In genomic region chr7:30163113-30163512, GRCm38 (mm10) we compare ENCODE assay signal across 22 mouse cellular contexts. TPM values are rescaled to one million over a fixed set of nuclear protein-coding genes. Genes with fewer than 3 reads are reported as not detected.
A peak's percentile ranks its signal among the peaks of the same experiment; 100 is the strongest.
DNase-seq lines count a peak whose midpoint lies in the region; ATAC-seq and TF ChIP-seq lines count a peak whose summit lies in the region.
"Had no signal": no experiment of that assay in that cellular context is flagged by ENCODE, and none has a peak within 500 bp of the region (broad histone marks: within the 10 kb centered on the region; RNA-seq: fewer than 3 reads in every experiment).

No protein-coding gene starts in this region.

- ATAC-seq in heart, postnatal 0 days (ENCODE audit: insufficient read depth, low read depth): no peak
- ATAC-seq: forebrain, embryonic 13.5 days; forebrain, postnatal 0 days; hindbrain, embryonic 16.5 days had no signal

- no peak overlapping the region for H3K9ac ChIP-seq in heart, postnatal 0 days (replicated peaks; ENCODE audit: low read depth, low read length)
- no peak overlapping the region for H3K9ac ChIP-seq in ES-Bruce4 (ENCODE audit: low read depth, poor library complexity, severe bottlenecking)
- H3K9ac ChIP-seq: forebrain, embryonic 13.5 days; forebrain, postnatal 0 days; heart, embryonic 15.5 days; hindbrain, embryonic 12.5 days had no signal

- TF ChIP-seq EP300 in heart, postnatal 0 days (IDR thresholded peaks at IDR 0.05; ENCODE audit: low read depth): no peak
- TF ChIP-seq EP300 in ES-Bruce4 (IDR thresholded peaks at IDR 0.05; ENCODE audit: insufficient read depth, low read depth, low read length): no peak

- no peak for DNase-seq in heart, postnatal 0 days (ENCODE audit: low spot score)
- DNase-seq in heart, postnatal 25 days (ENCODE audit: low spot score): no peak
- no peak for DNase-seq in left cerebral cortex, adult 2 months (ENCODE audit: extremely low spot score in 1 of 2, low spot score in 2 of 2)
- no peak for DNase-seq in left cerebral cortex, postnatal 4 days
- peak; percentile 24 for DNase-seq in brain, adult 2 months (ENCODE audit: low read depth, low spot score)
- DNase-seq in kidney, postnatal 14 days: no peak
- DNase-seq in right cerebral cortex, postnatal 36 days (ENCODE audit: low spot score in 2 of 2): no peak
- DNase-seq: adrenal gland, postnatal 10 days; cerebellum, adult 11-12 months; cerebellum, adult 9-10 months; cerebellum, postnatal 25 days; forebrain, postnatal 0 days; gastrocnemius, postnatal 14 days; heart, adult 2 months; heart, postnatal 36 days had no signal

- TF ChIP-seq POLR2A in ES-Bruce4 (IDR thresholded peaks at IDR 0.05; ENCODE audit: insufficient read depth, low read length): no peak

- H3K27ac ChIP-seq in heart, postnatal 0 days (ENCODE audit: low read depth): no peak overlapping the region
- H3K27ac ChIP-seq in left cerebral cortex, adult 2 months: no peak overlapping the region
- no peak overlapping the region for H3K27ac ChIP-seq in ES-Bruce4 (ENCODE audit: insufficient read depth, low read length)
- H3K27ac ChIP-seq: embryonic facial prominence, embryonic 10.5 days; forebrain, embryonic 13.5 days; heart, adult 2 months; heart, embryonic 15.5 days; hindbrain, embryonic 12.5 days had no signal

- H3K4me1 ChIP-seq in heart, postnatal 0 days (ENCODE audit: control insufficient read depth, insufficient read depth): peaks cover 8% of the 10 kb centered on the region; the same call in 1 of the 2 replicates
- no peaks in the 10 kb centered on the region for H3K4me1 ChIP-seq in ES-Bruce4 (ENCODE audit: control insufficient read depth, insufficient read depth, low read length)

- H3K4me3 ChIP-seq in heart, postnatal 0 days (ENCODE audit: low read depth, low read length): no peak overlapping the region
- no peak overlapping the region for H3K4me3 ChIP-seq in left cerebral cortex, adult 2 months
- no peak overlapping the region for H3K4me3 ChIP-seq in ES-Bruce4 (ENCODE audit: low read depth, low read length)
- H3K4me3 ChIP-seq: embryonic facial prominence, embryonic 10.5 days; forebrain, embryonic 13.5 days; heart, adult 2 months; heart, embryonic 15.5 days; hindbrain, embryonic 12.5 days had no signal

- TF ChIP-seq CTCF in heart, postnatal 0 days (IDR thresholded peaks at IDR 0.05; ENCODE audit: low read depth): 0 out of 2 replicates have a peak, but pooled peaks have one; percentile 3
- TF ChIP-seq CTCF in left cerebral cortex, adult 2 months (IDR thresholded peaks at IDR 0.05): peak; percentile 39
- peak; percentile 51 for TF ChIP-seq CTCF in ES-Bruce4 (IDR thresholded peaks at IDR 0.05; ENCODE audit: low read depth, low read length)

- WGBS in heart, postnatal 0 days: 89% methylated on average over 5 of the region's 5 CpGs

- H3K27me3 ChIP-seq in heart, postnatal 0 days (ENCODE audit: control insufficient read depth, insufficient read depth, low read length): no peaks in the 10 kb centered on the region
- no peaks in the 10 kb centered on the region for H3K27me3 ChIP-seq in ES-Bruce4 (ENCODE audit: control insufficient read depth, insufficient read depth, low read length, poor library complexity, severe bottlenecking)
- H3K27me3 ChIP-seq: forebrain, embryonic 13.5 days; heart, embryonic 15.5 days; hindbrain, embryonic 12.5 days had no signal

- intact Hi-C loops in heart, postnatal 25 days (cut with DNase I): no loop called here
- intact Hi-C loops in left cerebral cortex, adult 2 months (cut with DNase I): no loop called here
- intact Hi-C loops in left cerebral cortex, postnatal 4 days (cut with DNase I): loop anchor here (2.0 kb wide), 1 partner anchor 38 kb away; no protein-coding TSS in a partner anchor

- no peak overlapping the region for H3K4me2 ChIP-seq in heart, postnatal 0 days (ENCODE audit: low read depth, low read length)
- H3K4me2 ChIP-seq: forebrain, embryonic 13.5 days; heart, embryonic 11.5 days; heart, embryonic 15.5 days; hindbrain, embryonic 12.5 days had no signal

- H3K9me3 ChIP-seq in heart, postnatal 0 days (replicated peaks; ENCODE audit: control insufficient read depth, low read length): peaks cover 37% of the 10 kb centered on the region
- peaks cover 16% of the 10 kb centered on the region for H3K9me3 ChIP-seq in ES-Bruce4 (replicated peaks; ENCODE audit: control insufficient read depth, insufficient read depth, low read length, poor library complexity, severe bottlenecking)

- peaks cover 55% of the 10 kb centered on the region for H3K36me3 ChIP-seq in heart, postnatal 0 days (replicated peaks; ENCODE audit: control insufficient read depth, insufficient read depth, low read length)
- peaks cover 37% of the 10 kb centered on the region for H3K36me3 ChIP-seq in ES-Bruce4 (ENCODE audit: control insufficient read depth, insufficient read depth, low read length, poor library complexity, severe bottlenecking)

RNA-seq across cellular contexts. Expression of gene Zfp146, which starts 6.4 kb away (rescaled TPM):
- total RNA-seq in heart, postnatal 0 days (2014; rRNA removed; ENCODE audit: low replicate concordance): 18.6 and 29.7 TPM in 2 replicates
- polyA plus RNA-seq in heart, postnatal 0 days (2015; fragmentation: Nextera tagmentation; extraction: Ambion mirVana): 4.4 and 5.7 TPM in 2 replicates
- total RNA-seq in heart, postnatal 25 days (2021): 10 to 100 TPM; 27.7 to 31.0 TPM
- total RNA-seq in left cerebral cortex, adult 2 months (2021): 10 to 100 TPM; 47.3 to 49.9 TPM
- total RNA-seq in left cerebral cortex, postnatal 4 days (2021): 10 to 100 TPM; 66.8 to 68.1 TPM
- polyA plus RNA-seq in ES-Bruce4 (2011; ENCODE audit: insufficient read depth, insufficient read length, low read depth, missing spikeins): 44.4 and 46.2 TPM in 2 replicates

RNA-seq across cellular contexts. Expression of gene Cox7a1, which starts 20.8 kb away (rescaled TPM):
- 516 and 816 TPM in 2 replicates for total RNA-seq in heart, postnatal 0 days (2014; rRNA removed; ENCODE audit: low replicate concordance)
- 1,339 and 1,426 TPM in 2 replicates for polyA plus RNA-seq in heart, postnatal 0 days (2015; fragmentation: Nextera tagmentation; extraction: Ambion mirVana)
- 1,000 to 10,000 TPM; 2,700 to 2,749 TPM for total RNA-seq in heart, postnatal 25 days (2021)
- 1 to 10 TPM; 2.9 to 7.2 TPM for total RNA-seq in left cerebral cortex, adult 2 months (2021)
- 1 to 10 TPM; 1.5 to 2.0 TPM for total RNA-seq in left cerebral cortex, postnatal 4 days (2021)
- 21.7 and 21.8 TPM in 2 replicates for polyA plus RNA-seq in ES-Bruce4 (2011; ENCODE audit: insufficient read depth, insufficient read length, low read depth, missing spikeins)

RNA-seq across cellular contexts. Expression of gene Capns1, which starts 35.5 kb away (rescaled TPM):
- total RNA-seq in heart, postnatal 0 days (2014; rRNA removed; ENCODE audit: low replicate concordance): 356 and 427 TPM in 2 replicates
- polyA plus RNA-seq in heart, postnatal 0 days (2015; fragmentation: Nextera tagmentation; extraction: Ambion mirVana): 84.4 and 88.5 TPM in 2 replicates
- total RNA-seq in heart, postnatal 25 days (2021): 100 to 1,000 TPM; 270 to 283 TPM
- 100 to 1,000 TPM; 173 to 175 TPM for total RNA-seq in left cerebral cortex, adult 2 months (2021)
- 100 to 1,000 TPM; 193 to 198 TPM for total RNA-seq in left cerebral cortex, postnatal 4 days (2021)
- 359 and 396 TPM in 2 replicates for polyA plus RNA-seq in ES-Bruce4 (2011; ENCODE audit: insufficient read depth, insufficient read length, low read depth, missing spikeins)

RNA-seq across cellular contexts. Expression of gene Zfp382, which starts 41.4 kb away (rescaled TPM):
- 2.6 and 4.5 TPM in 2 replicates for total RNA-seq in heart, postnatal 0 days (2014; rRNA removed; ENCODE audit: low replicate concordance)
- polyA plus RNA-seq in heart, postnatal 0 days (2015; fragmentation: Nextera tagmentation; extraction: Ambion mirVana): 3.8 and 4.6 TPM in 2 replicates
- 1 to 10 TPM; 2.7 to 2.9 TPM for total RNA-seq in heart, postnatal 25 days (2021)
- 10 to 100 TPM; 34.3 to 37.8 TPM for total RNA-seq in left cerebral cortex, adult 2 months (2021)
- 10 to 100 TPM; 33.0 to 33.9 TPM for total RNA-seq in left cerebral cortex, postnatal 4 days (2021)
- polyA plus RNA-seq in ES-Bruce4 (2011; ENCODE audit: insufficient read depth, insufficient read length, low read depth, missing spikeins): 6.1 and 9.0 TPM in 2 replicates

Comparison
In these comparisons a context has a peak if more than half of its experiments do, and no peak if none do; other contexts are left out.
1. RNA of gene Cox7a1, which starts 20.8 kb away (total RNA-seq): 2,700 to 2,749 TPM in heart, postnatal 25 days and 516 to 816 TPM in heart, postnatal 0 days; 2.9 to 7.2 TPM in left cerebral cortex, adult 2 months and 1.5 to 2.0 TPM in left cerebral cortex, postnatal 4 days; every median in the first group is over 10 times any median in the second.
2. Peak in every context shown above with its lines, with median percentiles within 50 percentile points of each other: CTCF ChIP-seq.